8 mouse cellular contexts compared by ENCODE assay signal in the genomic region with DNA sequence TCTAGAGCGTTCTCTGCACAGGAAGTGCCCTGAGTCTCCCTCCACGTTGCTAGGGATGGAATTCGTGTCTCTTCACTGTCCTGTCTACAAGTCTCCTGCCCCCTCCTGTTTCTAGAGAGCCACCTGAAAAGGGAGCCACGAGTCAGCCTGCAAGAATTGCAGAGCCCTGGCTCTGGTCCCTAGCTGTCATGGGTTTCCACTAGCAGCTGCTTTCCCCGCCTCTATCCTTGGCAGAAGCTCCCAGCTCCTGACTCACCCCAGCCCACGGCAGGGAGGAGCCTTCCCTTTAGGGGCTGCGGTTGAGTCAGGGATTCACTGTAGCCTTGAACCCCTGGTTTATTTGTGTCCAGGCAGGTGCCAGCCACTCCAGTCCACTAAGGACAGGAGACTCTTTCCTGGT. TPM values are rescaled to one million over a fixed set of nuclear protein-coding genes. Genes with fewer than 3 reads are reported as not detected.
A peak's percentile ranks its signal among the peaks of the same experiment; 100 is the strongest.
DNase-seq lines count a peak whose midpoint lies in the region; ATAC-seq lines count a peak whose summit lies in the region.
"Had no signal": no experiment of that assay in that cellular context is flagged by ENCODE, and none has a peak within 500 bp of the region (broad histone marks: within the 10 kb centered on the region; RNA-seq: fewer than 3 reads in every experiment).

No protein-coding gene starts in this region.

- WGBS in lung, embryonic 16.5 days: 12% methylated on average over 7 of the region's 7 CpGs
- 40% methylated on average over 7 of the region's 7 CpGs for WGBS in neural tube, embryonic 15.5 days

- H3K36me3 ChIP-seq in lung, embryonic 16.5 days (ENCODE audit: control insufficient read depth, insufficient read depth, low read length): no peaks in the 10 kb centered on the region
- H3K36me3 ChIP-seq in neural tube, embryonic 15.5 days: no peaks in the 10 kb centered on the region

- H3K9me3 ChIP-seq in lung, embryonic 16.5 days (ENCODE audit: control insufficient read depth, low read length): no peaks in the 10 kb centered on the region
- no peaks in the 10 kb centered on the region for H3K9me3 ChIP-seq in neural tube, embryonic 15.5 days (replicated peaks)

- H3K27ac ChIP-seq in lung, embryonic 16.5 days (ENCODE audit: low read length): no peak overlapping the region
- no peak overlapping the region for H3K27ac ChIP-seq in neural tube, embryonic 15.5 days (replicated peaks)
- H3K27ac ChIP-seq: macrophage had no signal

- H3K27me3 ChIP-seq in lung, embryonic 16.5 days (ENCODE audit: control insufficient read depth, insufficient read depth, low read depth, low read length): no peaks in the 10 kb centered on the region
- H3K27me3 ChIP-seq in neural tube, embryonic 15.5 days (replicated peaks): no peaks in the 10 kb centered on the region

- no peak overlapping the region for H3K4me3 ChIP-seq in lung, embryonic 16.5 days (ENCODE audit: low read length)
- no peak overlapping the region for H3K4me3 ChIP-seq in neural tube, embryonic 15.5 days (replicated peaks)

- H3K4me2 ChIP-seq in lung, embryonic 16.5 days (ENCODE audit: low read depth, low read length): peak overlapping the region; percentile 29; the same call in 1 of the 2 replicates
- no peak overlapping the region for H3K4me2 ChIP-seq in neural tube, embryonic 15.5 days

- no peak overlapping the region for H3K9ac ChIP-seq in lung, embryonic 16.5 days (ENCODE audit: low read length)
- H3K9ac ChIP-seq in neural tube, embryonic 15.5 days (replicated peaks): no peak overlapping the region

- intact Hi-C loops in heart, postnatal 14 days (cut with DNase I): no loop called here

- H3K4me1 ChIP-seq in lung, embryonic 16.5 days (replicated peaks; ENCODE audit: control insufficient read depth, insufficient read depth, low read length): peaks cover 2% of the 10 kb centered on the region; the same call in 1 of the 2 replicates
- peaks cover 10% of the 10 kb centered on the region for H3K4me1 ChIP-seq in neural tube, embryonic 15.5 days

- peak; percentile 27 for DNase-seq in thymus, postnatal 0 days (ENCODE audit: low spot score)
- DNase-seq in thymus, postnatal 4 days: no peak
- peak; percentile 82 to 86 for DNase-seq in heart, postnatal 14 days

- peak; percentile 91 for ATAC-seq in frontal cortex, adult (ENCODE audit: low TSS enrichment)
- peak; percentile 88 for ATAC-seq in lung, embryonic 16.5 days (ENCODE audit: low read depth)
- no peak for ATAC-seq in monocyte, adult 5-6 weeks (replicated peaks; ENCODE audit: insufficient number of reproducible peaks, low FRiP score, low TSS enrichment, poor library complexity, severe bottlenecking)
- no peak for ATAC-seq in neural tube, embryonic 15.5 days (ENCODE audit: low FRiP score)

RNA-seq across cellular contexts. Expression of a gene that starts 15.0 kb away (rescaled TPM):
- polyA plus RNA-seq in thymus, postnatal 0 days (2015; fragmentation: Nextera tagmentation; extraction: Ambion mirVana): 36.6 and 42.0 TPM in 2 replicates
- 1 to 10 TPM; 7.3 TPM for total RNA-seq in heart, postnatal 14 days (2021)
- 1.4 and 1.6 TPM in 2 replicates for polyA plus RNA-seq in lung, embryonic 16.5 days (2015; fragmentation: Nextera tagmentation; extraction: Ambion mirVana)
- 1.6 to 2.8 TPM (median 2.4 TPM) in 3 replicates for total RNA-seq in monocyte, adult 5-6 weeks (2017)
- polyA plus RNA-seq in neural tube, embryonic 15.5 days (2015; fragmentation: Nextera tagmentation; extraction: Ambion mirVana): 1.1 and 1.8 TPM in 2 replicates

RNA-seq across cellular contexts. Expression of a gene that starts 24.7 kb away (rescaled TPM):
- 201 and 211 TPM in 2 replicates for polyA plus RNA-seq in thymus, postnatal 0 days (2015; fragmentation: Nextera tagmentation; extraction: Ambion mirVana)
- 1 to 10 TPM; 1.6 to 6.2 TPM for total RNA-seq in heart, postnatal 14 days (2021)
- polyA plus RNA-seq in lung, embryonic 16.5 days (2015; fragmentation: Nextera tagmentation; extraction: Ambion mirVana): 6.2 and 8.0 TPM in 2 replicates
- total RNA-seq in monocyte, adult 5-6 weeks (2017): 67.7 to 97.0 TPM (median 83.6 TPM) in 3 replicates
- 11.8 and 14.0 TPM in 2 replicates for polyA plus RNA-seq in neural tube, embryonic 15.5 days (2015; fragmentation: Nextera tagmentation; extraction: Ambion mirVana)

RNA-seq across cellular contexts. Expression of a gene that starts 51.6 kb away (rescaled TPM):
- 3.9 and 5.0 TPM in 2 replicates for polyA plus RNA-seq in thymus, postnatal 0 days (2015; fragmentation: Nextera tagmentation; extraction: Ambion mirVana)
- 1 to 10 TPM; 5.5 to 6.9 TPM for total RNA-seq in heart, postnatal 14 days (2021)
- polyA plus RNA-seq in lung, embryonic 16.5 days (2015; fragmentation: Nextera tagmentation; extraction: Ambion mirVana): 6.4 and 6.7 TPM in 2 replicates
- total RNA-seq in monocyte, adult 5-6 weeks (2017): 1.6 to 3.5 TPM (median 3.3 TPM) in 3 replicates
- polyA plus RNA-seq in neural tube, embryonic 15.5 days (2015; fragmentation: Nextera tagmentation; extraction: Ambion mirVana): 50.9 and 63.0 TPM in 2 replicates

RNA-seq across cellular contexts. Expression of a gene that starts 55.3 kb away (rescaled TPM):
- polyA plus RNA-seq in thymus, postnatal 0 days (2015; fragmentation: Nextera tagmentation; extraction: Ambion mirVana): 1,510 and 1,580 TPM in 2 replicates
- 100 to 1,000 TPM; 538 to 580 TPM for total RNA-seq in heart, postnatal 14 days (2021)
- polyA plus RNA-seq in lung, embryonic 16.5 days (2015; fragmentation: Nextera tagmentation; extraction: Ambion mirVana): 999 and 1,043 TPM in 2 replicates
- 1,171 to 1,260 TPM (median 1,185 TPM) in 3 replicates for total RNA-seq in monocyte, adult 5-6 weeks (2017)
- 655 and 750 TPM in 2 replicates for polyA plus RNA-seq in neural tube, embryonic 15.5 days (2015; fragmentation: Nextera tagmentation; extraction: Ambion mirVana)

Comparison
In these comparisons a context has a peak if more than half of its experiments do, and no peak if none do; other contexts are left out.
1. ATAC-seq: peak in frontal cortex, adult (single experiment) and lung, embryonic 16.5 days (single experiment); none in monocyte, adult 5-6 weeks (single experiment) and neural tube, embryonic 15.5 days (single experiment).
2. RNA of a gene that starts 15.0 kb away (polyA plus RNA-seq): 36.6 to 42.0 TPM in thymus, postnatal 0 days; 1.4 to 1.6 TPM in lung, embryonic 16.5 days and 1.1 to 1.8 TPM in neural tube, embryonic 15.5 days; every median in the first group is over 10 times any median in the second.
3. RNA of a gene that starts 24.7 kb away (polyA plus RNA-seq): 201 to 211 TPM in thymus, postnatal 0 days; 11.8 to 14.0 TPM in neural tube, embryonic 15.5 days and 6.2 to 8.0 TPM in lung, embryonic 16.5 days; every median in the first group is over 10 times any median in the second.